Mouse (Mus musculus): Measurements from ENCODE around the gene Sh3d19. TPM values are rescaled to one million over a fixed set of nuclear protein-coding genes. Genes with fewer than 3 reads are reported as not detected.

Gene Sh3d19
- 10 to 100 TPM; 22.6 to 26.3 TPM for total RNA-seq (2021)

DNA sequence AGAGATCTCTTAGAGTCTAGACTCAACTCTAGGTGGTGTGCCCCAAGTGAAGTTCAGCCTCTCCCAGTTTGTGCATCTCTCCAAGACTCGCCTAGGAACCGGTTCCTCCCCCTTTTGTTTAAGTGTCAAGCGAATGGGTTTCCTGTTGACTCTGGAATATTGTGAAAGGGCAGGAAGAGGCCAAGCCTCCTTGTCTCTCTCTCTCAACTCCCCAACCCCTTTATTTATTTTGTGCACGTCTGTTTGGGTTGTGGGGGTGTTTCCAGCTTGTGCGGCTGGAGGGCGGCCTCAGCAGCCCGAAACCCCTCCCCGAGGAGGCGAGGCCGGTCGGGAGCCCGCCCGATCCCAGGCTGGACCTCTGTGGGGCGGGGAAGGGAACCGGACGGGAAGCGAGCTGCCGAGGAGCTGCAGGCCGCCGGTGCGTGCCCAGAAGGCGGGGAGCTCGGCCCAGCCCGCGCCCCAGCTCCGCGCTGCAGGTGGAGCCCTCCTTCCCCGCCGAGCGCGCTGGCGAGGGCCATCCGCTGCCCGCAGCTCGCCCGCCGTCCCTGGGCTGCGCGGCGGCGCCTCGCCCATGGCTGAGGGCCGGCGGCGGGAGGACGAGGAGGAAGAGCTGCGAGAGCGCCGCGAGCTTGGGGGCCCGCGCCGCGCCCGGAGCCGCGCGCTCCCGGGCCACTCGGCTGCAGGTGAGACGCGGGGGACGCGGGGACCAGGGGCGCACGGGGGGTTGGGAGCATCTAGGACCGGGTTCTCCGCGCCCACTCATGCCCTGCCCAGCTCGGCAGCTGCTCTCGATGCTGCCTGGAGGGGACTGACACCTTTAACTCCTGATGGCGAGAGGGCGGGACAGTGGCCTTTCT, at the start of gene Sh3d19:
Gene Sh3d19 (plus strand): TSS at position 368 of the 857 bp plus-strand sequence.
- DNase-seq (ENCODE audit: extremely low spot score in 1 of 2, low spot score in 1 of 2) = peak; percentile 40 to 57

DNA sequence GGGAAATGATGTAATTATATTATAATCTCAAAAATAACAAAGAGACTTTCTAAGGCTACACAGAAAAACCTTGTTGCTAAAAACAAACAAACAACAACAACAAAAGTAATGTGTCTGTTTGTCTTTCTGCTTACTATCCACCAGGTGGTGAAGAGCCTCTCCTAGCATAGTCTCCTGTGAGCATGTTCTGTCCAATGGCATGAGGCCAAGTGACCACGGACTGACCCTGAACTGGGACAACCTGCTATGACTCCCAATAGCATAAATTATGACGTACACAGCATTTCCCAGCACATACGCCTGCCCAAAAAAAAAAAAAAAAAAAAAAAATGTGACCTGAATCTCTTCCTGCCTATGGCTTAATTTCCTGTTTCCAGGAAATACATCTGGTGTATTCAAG, 48.6 kb upstream of the Sh3d19 start:
- no peak for DNase-seq (ENCODE audit: extremely low spot score in 1 of 2, low spot score in 1 of 2)

DNA sequence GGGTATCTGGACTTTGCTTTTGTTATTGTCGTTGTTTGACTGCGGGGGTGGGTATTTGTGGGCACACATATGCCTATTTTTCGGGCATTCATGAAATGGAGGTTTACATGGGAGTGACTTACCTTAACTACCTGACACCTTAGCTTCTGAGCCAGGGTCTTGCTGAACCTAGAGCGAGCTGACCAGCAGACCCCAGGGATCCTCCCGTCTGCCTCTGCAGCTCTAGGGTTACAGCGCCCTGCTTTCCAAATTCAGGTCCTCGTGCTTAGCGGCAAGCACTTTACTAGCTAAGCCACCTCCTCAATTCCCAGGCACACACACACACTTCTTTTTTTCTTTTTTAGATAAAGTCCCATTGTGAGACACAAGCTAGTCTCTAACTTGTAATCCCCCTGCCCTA, 47.6 kb upstream of the Sh3d19 start:
- DNase-seq (ENCODE audit: extremely low spot score in 1 of 2, low spot score in 1 of 2) = no peak

DNA sequence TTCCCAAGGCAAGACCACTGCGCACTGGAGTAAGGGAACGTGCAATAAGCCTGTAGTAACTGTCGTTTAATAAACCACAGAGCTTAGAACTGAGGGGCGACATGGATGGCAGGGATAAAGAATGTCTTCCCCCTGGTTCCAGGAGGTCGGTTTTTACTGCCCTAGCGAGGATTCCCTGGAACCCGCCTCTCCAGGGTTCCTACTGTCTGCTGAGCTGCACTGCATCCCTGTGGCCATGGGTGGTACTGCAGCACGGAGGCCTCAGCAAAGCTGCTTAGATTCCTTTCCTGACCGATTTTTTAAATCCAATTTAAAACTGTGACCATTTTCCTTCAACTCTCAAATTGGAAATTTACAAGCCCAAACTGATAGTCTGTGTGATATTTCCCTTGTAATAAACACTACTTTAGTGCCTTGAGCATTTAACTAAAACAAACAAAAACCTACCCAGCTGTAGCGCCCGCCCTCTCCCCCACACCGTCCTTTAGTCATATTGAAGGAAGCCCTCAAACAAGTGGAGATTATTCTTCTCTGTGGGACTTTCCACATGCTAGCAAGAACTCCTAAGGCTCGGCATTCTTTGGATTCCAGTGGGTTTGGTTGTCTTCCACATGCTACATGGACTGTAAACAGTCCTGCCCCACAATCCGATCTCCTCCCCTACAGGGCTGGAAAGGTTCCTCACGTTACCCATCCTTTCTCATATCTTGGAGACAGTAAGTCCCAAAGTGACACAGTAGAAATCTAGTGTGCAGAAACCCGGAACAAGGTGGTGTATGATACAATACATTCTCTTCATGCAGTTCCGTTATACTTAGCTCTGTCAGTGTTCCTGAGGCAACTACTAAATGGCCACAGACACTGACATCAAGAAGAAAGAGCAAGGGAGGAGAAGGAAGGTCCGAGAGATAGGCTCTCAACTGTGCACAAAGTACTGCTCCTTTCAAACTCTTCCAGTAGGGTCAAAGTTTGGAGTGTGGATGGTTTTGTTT, 46.7 kb upstream of the Sh3d19 start:
- DNase-seq (ENCODE audit: extremely low spot score in 1 of 2, low spot score in 1 of 2) = peak; percentile 82 to 97

DNA sequence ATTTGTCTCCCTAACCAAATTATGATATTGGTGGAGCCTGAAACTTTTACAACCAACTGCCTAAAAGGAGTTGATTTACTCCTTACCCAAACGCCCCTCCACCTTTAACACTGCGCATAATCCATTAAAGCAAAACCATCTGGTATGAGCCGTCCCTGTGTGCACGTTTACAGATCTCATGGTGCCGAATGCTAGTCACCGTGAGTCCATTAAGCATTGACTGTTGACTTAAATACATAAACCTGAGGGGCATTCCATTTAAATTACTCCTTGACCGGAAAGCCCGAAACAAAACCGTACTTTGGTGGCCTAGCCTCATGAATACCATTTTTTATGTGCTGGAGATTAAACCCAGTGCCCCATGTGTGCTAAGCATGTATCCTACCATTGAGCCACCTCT, 43.6 kb upstream of the Sh3d19 start:
- DNase-seq (ENCODE audit: extremely low spot score in 1 of 2, low spot score in 1 of 2) = no peak

DNA sequence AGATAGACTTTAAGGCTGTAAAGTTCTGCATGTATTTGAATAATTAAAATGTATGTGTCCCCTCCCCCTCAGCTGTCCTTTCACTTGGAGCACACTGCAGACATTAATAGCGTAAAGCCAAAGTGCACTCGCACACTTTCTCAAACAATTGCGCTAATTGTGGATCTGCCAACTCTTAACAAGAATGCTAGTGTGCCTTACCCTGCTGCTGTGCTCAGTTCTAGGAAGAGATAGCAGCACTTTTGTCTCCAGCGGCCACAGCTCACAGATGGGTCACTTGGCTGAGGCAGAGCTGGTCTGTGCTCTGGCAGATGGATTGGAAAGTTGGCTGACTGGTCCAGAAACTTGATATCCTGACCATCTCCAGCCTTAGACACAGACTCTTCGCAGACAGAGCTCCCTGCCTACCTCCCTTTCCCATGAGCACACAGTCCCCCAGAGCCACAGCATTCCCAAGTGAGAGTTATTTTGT, 42.7 kb upstream of the Sh3d19 start:
- no peak for DNase-seq (ENCODE audit: extremely low spot score in 1 of 2, low spot score in 1 of 2)

DNA sequence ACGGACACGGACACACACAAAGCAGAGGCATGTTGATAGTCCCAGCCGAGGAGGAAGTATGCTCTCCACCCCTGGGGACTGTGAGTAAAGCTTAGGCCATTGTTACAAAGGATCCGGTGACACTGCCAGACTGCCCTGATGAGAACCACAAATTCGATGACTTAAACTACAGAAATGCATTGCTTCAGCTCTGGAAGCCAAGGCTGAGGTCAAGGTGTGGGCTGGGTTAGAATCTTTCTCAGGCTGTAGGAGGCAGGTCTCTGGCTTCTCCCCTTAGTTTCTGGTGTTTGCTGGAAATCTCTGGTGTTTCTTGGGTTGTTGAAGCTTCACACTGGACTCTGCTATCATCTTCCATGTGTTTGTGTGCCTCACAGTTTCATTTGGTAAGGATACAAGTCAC, 41.2 kb upstream of the Sh3d19 start:
- no peak for DNase-seq (ENCODE audit: extremely low spot score in 1 of 2, low spot score in 1 of 2)

DNA sequence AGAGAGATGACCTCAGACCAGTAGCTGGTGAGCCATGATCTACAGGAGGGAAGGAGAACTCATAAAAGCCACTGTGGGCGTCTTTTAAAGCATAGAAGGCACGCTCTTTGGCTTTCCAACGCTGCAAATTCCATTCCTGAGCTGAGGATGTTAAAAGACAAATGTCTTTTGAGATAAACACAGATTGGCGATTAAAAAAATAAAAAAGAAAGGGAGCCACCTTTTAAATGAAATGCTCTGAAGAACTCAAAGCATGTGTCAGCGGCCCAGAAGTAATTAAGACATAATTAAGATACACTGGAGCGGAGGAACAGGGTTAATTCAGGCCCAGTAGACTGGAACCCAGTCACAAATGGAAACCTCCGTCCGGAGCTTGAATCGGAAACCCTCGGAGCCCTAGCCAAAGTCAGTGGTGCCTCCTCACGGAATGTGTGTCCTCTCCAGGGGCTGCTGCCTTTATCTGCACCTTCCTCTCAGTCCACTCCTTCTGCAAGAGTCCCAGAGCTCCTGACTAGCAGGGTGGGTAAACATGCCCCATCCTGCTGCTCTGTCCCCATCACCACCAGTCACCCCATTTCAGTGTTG, 40.1 kb upstream of the Sh3d19 start:
- no peak for DNase-seq (ENCODE audit: extremely low spot score in 1 of 2, low spot score in 1 of 2)

DNA sequence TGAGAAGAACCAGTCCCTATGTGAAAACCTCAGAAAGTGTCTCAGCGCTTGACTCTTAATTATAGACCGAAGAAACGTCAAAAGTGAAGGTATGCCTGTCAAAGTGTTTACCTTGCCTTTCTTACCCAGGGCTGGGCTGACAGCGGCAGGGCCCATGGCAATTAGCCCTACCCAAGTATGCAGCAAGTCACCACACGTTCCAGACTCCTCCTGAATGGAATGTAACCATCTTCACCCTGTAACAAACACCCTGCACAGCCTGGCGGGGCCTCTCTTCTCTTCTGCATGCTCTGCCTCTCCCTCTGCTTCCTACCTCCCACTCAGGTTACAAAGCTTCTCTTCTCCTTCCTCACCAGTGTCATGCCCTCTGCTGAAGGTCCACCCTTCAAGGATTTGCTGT, 39.0 kb upstream of the Sh3d19 start:
- DNase-seq (ENCODE audit: extremely low spot score in 1 of 2, low spot score in 1 of 2) = no peak

DNA sequence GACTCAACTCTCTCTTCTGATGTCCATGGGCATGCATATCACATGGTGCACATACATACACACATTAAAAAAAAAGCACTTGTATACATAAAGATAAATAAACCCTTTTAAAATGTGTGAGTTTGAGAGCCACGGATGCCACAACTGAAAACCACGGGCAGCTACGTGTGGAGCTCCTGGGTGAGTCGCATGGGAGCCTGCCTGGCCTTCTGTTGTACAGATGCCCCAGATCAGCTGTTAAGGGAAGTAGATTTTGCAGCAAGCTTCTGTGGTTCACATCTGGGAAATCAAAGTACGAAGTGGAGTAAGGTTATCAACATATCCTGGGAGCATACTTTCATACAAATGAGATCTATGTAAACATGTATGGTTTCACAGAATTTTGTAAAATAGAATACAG, 37.3 kb upstream of the Sh3d19 start:
- DNase-seq (ENCODE audit: extremely low spot score in 1 of 2, low spot score in 1 of 2) = no peak

DNA sequence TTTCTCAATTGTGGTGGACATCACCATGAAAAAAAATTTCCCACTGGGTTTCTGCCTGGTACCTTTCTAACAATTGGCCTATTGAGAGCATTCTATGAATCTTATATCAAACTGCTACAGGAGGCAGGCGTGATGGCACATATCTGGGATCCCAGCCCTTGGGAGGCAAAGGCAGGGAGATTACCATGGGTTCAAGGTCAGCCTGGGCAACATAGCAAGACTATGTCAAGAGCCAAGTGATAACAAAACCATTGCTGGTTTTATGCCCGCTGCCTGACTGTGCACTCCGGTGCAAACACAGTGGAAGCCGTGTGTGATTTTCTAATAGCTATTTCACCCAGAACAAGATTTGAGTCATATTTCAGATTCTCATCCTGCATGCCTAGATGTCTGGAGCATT, 20.0 kb upstream of the Sh3d19 start:
- no peak for DNase-seq (ENCODE audit: extremely low spot score in 1 of 2, low spot score in 1 of 2)

DNA sequence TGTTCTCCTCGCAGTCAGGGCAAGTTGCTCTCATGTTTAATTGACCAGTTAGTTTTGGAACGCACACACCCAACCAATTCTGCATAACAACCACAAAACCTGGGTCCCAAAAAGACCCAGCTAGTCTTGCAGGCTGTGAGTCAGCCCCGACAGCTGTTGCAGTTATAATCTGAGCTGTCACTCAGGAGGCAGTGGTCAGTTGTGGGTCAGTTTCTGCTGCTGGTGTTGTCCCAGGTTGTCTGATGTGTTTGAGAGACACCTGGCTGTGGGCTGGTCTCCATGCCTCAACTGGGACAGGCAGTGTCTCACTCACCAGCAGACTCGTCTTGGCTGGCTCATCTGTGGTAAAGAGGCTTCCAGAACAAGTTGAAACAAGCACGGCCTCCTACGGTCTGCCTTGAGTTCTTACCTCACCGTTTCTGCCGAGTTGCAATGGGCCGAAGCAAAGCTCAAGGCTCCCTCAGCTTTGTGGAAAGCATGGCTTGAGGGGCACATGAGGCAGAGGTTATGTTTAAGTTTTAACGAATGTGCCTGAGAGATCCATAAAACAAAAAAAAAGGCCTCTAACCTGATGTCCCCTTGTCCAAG, 18.1 kb upstream of the Sh3d19 start:
- no peak for DNase-seq (ENCODE audit: extremely low spot score in 1 of 2, low spot score in 1 of 2)

DNA sequence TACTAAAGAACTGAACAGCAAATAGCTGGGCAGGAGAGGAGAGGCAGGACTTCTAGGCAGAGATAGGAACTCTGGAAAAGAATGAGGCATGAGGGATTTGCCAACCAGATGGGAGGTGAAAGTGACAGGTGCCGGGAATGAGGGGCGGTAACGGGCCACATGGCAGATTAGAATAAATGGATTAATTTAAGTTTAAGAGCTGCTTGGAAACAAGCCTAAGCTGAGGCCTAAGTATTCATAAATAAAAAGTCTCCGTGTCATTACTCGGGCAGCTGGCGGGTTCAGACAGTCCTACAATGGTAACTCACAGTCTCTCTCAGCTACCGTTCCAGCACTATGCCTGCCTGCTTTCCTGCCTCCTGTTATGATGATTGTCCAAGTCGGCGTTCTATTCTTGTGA, 15.6 kb upstream of the Sh3d19 start:
- peak in 1 of 2 experiments; percentile 9 for DNase-seq (ENCODE audit: extremely low spot score in 1 of 2, low spot score in 1 of 2)

DNA sequence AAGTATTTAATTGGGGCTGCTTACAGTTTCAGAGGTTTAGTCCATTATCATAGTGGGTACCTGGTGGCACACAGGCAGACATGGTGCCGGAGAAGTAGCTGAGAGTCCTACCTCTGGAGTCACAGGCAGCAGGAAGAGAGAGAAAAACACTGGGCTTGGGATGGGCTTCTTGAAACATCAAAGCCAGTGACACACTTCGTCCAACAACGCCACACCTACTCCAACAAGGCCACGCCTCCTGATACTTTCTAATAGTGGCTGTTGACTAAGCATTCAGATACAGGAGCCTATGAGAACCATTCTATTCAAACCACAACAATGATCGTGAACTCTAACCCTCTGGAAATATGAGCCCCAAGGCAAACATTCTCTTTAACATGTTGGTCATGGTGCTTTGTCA, 15.2 kb upstream of the Sh3d19 start:
- DNase-seq (ENCODE audit: extremely low spot score in 1 of 2, low spot score in 1 of 2) = no peak

DNA sequence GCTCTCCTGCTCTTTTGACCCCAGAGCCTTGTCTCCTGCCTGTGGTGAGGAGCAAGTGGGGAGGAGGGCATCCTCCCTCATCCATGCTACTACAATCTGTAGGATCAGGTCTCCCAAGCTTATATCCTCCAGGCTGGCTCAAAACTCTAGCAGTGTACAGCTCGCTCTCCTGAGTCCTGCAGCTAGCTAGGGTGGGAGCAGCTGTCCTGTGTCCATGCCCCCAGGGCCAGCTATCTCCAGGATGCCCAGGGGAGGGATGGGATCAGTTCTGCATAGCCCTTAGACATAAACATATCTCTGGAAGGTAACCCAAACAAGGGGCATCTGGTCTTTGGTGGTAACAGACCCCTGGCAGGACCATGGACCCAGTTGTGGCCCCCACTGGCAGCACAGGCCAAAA, 11.2 kb upstream of the Sh3d19 start:
- no peak for DNase-seq (ENCODE audit: extremely low spot score in 1 of 2, low spot score in 1 of 2)

DNA sequence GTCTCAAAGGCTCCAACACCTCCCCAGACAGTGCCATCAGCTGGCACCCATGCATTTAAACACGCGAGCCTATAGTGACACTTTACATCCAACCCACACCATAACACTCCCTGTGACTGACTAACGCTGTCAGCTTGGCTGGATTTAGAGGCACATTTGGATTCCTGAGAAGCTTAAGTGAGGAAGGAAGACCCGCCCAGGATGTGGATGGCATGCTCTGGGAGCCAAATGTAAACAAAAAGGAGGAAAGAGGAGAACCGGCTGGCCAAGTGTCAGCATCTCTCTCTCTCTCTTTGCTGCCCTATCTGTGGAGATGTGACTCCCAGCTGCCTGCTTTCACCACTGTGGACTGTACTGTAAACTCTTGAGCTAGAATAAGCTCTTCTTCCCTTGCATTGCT, 9.8 kb upstream of the Sh3d19 start:
- DNase-seq (ENCODE audit: extremely low spot score in 1 of 2, low spot score in 1 of 2) = no peak

DNA sequence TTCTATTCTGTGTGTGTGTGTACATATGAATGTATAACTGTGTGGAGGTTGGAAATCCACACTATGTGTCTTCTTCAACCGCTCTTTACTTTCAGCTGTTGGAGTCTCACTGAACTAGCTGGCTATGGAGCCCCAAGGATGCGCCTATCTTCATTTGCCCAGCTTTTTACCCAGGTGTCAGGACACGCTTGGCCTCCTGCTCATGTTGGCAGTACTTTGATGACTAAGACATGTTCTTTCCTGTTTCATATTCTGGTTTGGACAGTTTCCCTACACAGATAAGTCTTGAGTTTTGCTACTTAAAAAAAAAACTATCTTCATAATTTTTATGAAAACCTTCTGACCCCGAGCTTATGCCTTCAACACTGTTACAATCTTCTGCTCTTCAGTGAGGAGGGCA, 5.4 kb upstream of the Sh3d19 start:
- no peak for DNase-seq (ENCODE audit: extremely low spot score in 1 of 2, low spot score in 1 of 2)

DNA sequence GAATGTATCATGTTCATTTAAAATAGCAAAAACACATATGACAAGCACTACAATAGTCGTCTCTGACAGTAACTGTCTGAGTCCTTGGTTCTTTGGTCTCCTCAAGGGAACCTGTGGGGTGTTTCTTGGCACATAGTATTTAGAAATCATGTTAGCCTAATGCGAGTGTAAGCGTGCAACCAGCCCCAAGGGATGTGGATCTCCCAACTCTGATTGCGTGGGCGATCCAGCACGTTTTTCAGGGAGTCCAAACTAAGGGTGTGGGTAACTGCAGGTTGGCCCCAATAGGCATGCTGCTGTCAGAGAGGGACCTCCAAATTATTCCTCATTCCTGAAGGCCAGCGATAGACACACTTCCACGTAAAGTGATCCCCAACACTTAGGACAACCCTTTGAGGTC, 1.9 kb upstream of the Sh3d19 start:
- DNase-seq (ENCODE audit: extremely low spot score in 1 of 2, low spot score in 1 of 2) = no peak

DNA sequence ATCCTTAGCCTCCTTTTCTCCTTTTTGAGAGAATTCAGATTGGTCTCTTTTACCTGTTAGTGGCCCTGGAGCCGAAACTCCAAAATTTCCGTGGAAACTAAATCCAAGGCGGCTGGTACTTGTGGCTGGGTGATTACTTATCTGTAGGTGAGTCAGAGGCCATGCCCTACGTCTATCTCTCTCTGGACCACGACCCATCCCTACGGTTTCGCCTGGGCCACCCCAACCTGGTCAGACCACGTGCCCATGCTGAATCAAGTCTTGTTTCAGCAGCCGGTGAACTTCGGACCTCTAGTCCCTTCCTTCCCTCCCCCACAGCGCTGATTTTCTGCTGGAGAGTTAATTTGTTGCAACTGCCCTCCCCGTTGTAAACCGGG, 678 bp downstream of the Sh3d19 start:
- no peak for DNase-seq (ENCODE audit: extremely low spot score in 1 of 2, low spot score in 1 of 2)

DNA sequence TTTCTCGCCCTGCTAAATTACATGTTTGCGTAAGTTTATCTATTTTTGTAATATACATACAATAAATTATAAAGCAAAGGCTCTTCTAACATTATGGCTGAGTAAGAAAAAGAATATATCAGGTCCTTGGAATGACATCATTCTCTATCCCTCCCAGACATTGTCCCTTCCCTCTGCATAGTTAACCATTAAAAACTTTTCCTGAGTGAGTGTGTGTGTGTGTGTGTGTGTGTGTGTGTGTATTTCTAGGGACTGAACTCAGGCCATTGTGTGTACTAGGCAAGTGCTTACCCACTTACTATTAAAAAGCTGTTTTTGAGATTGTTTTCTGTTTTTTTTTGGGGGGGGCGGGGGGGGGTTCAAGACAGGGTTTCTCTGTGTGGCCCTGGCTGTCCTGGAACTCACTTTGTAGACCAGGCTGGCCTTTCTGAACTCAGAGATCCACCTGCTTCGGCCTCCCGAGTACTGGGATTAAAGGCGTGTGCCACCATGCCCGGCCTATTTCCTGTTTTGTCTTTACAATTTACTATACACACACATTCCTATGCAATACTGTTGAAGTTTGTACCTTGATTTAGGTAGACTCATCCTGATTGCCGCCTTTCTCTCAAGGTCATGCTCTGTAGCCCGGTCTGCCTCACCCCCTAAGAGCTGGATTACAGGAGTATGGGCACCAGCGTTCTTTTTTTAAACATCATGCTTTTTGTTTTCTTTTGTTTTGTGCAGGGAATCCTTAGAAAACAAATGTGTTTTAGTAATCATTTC, 2.6 kb downstream of the Sh3d19 start:
- no peak for DNase-seq (ENCODE audit: extremely low spot score in 1 of 2, low spot score in 1 of 2)
